Mouse (Mus musculus): ENCODE results near the gene Dgcr2. TPM values are rescaled to one million over a fixed set of nuclear protein-coding genes. Genes with fewer than 3 reads are reported as not detected.

Gene Dgcr2
- polyA plus RNA-seq, 1 experiment from 2014 or later, result 110 TPM

- peaks cover 29% of the 10 kb centered on the region for H3K36me3 ChIP-seq (ENCODE audit: control insufficient read depth, insufficient read depth)
Observed at GRCm38 (mm10) chr16:17858592-17858991, 39.8 kb downstream of the Dgcr2 start.

DNA sequence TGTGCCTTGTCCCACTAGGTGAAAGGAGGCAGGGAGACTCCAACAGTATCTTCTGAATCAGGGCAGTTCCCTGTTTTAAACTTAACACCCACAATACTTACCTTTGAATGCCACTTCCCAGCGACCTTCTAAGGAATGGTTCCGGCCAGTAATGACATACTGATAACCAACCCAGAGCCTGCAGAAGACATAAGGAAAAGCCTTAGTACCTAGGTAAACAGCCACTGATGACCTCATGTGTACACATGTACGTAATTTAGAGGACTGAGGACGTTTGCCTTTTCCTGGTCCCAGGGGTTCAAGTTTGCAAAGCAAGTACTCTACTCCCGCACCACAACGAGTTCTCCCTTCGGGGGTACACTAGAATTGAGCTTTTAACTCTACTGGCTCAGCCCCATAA lies 41.2 kb downstream of the Dgcr2 start:
- no peak overlapping the region for H3K4me2 ChIP-seq (ENCODE audit: low read length)
- no peaks in the 10 kb centered on the region for H3K27me3 ChIP-seq (replicated peaks; ENCODE audit: control insufficient read depth, insufficient read depth, low read length)
- H3K27ac ChIP-seq (ENCODE audit: low read length), result no peak overlapping the region
- H3K4me1 ChIP-seq (replicated peaks; ENCODE audit: control insufficient read depth, insufficient read depth, low read length), result no peaks in the 10 kb centered on the region
- no peaks in the 10 kb centered on the region for H3K9me3 ChIP-seq (ENCODE audit: control insufficient read depth, low read length)
- H3K9ac ChIP-seq (replicated peaks; ENCODE audit: low read depth, low read length), result no peak overlapping the region
- ATAC-seq, result no peak
- 93% methylated on average over 7 of the region's 7 CpGs for WGBS
- no peak overlapping the region for H3K4me3 ChIP-seq (replicated peaks; ENCODE audit: low read length)
- H3K36me3 ChIP-seq (ENCODE audit: control insufficient read depth, insufficient read depth), result peaks cover 32% of the 10 kb centered on the region

More at GRCm38 (mm10) chr16:17858592-17858991, 39.8 kb downstream of the Dgcr2 start:
- Histone ChIP-seq H3K27ac (ENCODE audit: low read length) (no peak overlapping the region), H3K4me3 (replicated peaks; ENCODE audit: low read length) (no peak overlapping the region), H3K4me2 (ENCODE audit: low read length) (no peak overlapping the region), H3K4me1 (replicated peaks; ENCODE audit: control insufficient read depth, insufficient read depth, low read length) (no peaks in the 10 kb centered on the region), H3K9ac (replicated peaks; ENCODE audit: low read depth, low read length) (no peak overlapping the region), H3K27me3 (replicated peaks; ENCODE audit: control insufficient read depth, insufficient read depth, low read length) (no peaks in the 10 kb centered on the region), H3K9me3 (ENCODE audit: control insufficient read depth, low read length) (no peaks in the 10 kb centered on the region)
- peak; percentile 49; the same call in 1 of the 2 replicates for ATAC-seq

DNA sequence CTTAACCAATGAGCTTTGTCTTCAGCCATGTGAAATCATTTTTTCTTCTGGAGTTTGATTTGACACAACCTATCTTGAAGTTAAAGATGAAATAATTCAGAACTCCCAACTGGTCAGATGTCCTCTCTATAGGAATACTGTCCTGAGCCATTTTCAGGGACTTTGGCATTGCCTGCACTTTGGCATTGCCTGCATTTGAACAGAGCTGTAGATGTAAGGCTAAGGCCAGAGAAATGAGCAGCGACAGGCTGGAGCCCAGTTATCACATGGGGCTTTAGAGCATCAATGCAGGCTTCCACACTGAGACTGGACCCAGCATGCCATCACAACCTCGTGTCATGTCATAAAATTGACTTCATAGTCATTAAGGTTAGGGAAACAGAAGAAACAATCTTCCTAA lies 45.1 kb downstream of the Dgcr2 start:
- no peak overlapping the region for H3K9ac ChIP-seq (replicated peaks; ENCODE audit: low read depth, low read length)
- H3K4me3 ChIP-seq (replicated peaks; ENCODE audit: low read length), result no peak overlapping the region
- no peaks in the 10 kb centered on the region for H3K27me3 ChIP-seq (replicated peaks; ENCODE audit: control insufficient read depth, insufficient read depth, low read length)
- no peaks in the 10 kb centered on the region for H3K9me3 ChIP-seq (ENCODE audit: control insufficient read depth, low read length)
- no peak for ATAC-seq
- H3K4me2 ChIP-seq (ENCODE audit: low read length), result no peak overlapping the region
- H3K36me3 ChIP-seq (ENCODE audit: control insufficient read depth, insufficient read depth), result peaks cover 34% of the 10 kb centered on the region
- no peak overlapping the region for H3K27ac ChIP-seq (ENCODE audit: low read length)
- H3K4me1 ChIP-seq (replicated peaks; ENCODE audit: control insufficient read depth, insufficient read depth, low read length), result no peaks in the 10 kb centered on the region
- 87% methylated on average over 2 of the region's 2 CpGs for WGBS

DNA sequence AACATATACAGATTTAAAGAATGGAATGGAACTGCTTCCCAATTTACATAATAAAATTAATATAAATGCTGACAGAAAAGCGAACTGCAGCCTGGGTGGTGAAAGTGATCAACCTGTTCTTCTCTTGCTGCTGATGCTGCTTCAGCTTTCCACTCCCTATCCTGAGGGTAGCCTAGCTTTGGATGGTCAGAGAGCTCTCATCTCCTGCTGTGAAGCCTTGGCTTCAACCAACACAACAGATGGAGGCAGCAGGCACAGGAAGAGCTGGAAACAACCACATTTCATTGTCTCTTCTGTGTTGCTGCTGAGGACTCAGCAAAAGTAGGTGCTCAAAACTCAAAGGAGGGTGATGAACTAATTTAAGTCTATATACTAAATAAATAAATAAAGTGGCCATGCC lies 46.5 kb downstream of the Dgcr2 start:
- ATAC-seq, result no peak
- 100% methylated on average over 1 of the region's 1 CpGs for WGBS
- Histone ChIP-seq H3K27ac (ENCODE audit: low read length) (no peak overlapping the region), H3K4me2 (ENCODE audit: low read length) (no peak overlapping the region), H3K27me3 (replicated peaks; ENCODE audit: control insufficient read depth, insufficient read depth, low read length) (no peaks in the 10 kb centered on the region), H3K9ac (replicated peaks; ENCODE audit: low read depth, low read length) (no peak overlapping the region), H3K4me1 (replicated peaks; ENCODE audit: control insufficient read depth, insufficient read depth, low read length) (no peaks in the 10 kb centered on the region), H3K36me3 (ENCODE audit: control insufficient read depth, insufficient read depth) (peaks cover 26% of the 10 kb centered on the region), H3K9me3 (ENCODE audit: control insufficient read depth, low read length) (no peaks in the 10 kb centered on the region), H3K4me3 (replicated peaks; ENCODE audit: low read length) (no peak overlapping the region)

DNA sequence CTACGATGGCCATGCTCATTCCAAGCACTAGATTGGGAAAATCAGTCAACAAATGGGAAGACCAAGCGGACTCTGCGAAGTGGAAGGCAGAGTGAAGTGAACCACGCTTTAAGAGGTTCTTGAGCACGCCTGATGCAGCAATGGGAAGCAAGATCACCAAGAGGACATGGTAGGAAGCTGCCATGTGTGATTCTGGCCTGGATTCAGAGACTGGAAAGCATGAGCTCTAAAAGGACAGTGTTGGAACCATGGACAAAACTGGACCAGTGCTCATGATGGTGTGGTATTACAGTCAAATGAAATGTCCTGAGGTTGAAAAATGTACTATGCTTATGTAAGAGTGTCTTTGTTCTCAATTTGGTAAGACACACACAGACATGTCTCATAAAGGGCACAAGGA lies 47.0 kb downstream of the Dgcr2 start:
- no peak overlapping the region for H3K9ac ChIP-seq (replicated peaks; ENCODE audit: low read depth, low read length)
- H3K36me3 ChIP-seq (ENCODE audit: control insufficient read depth, insufficient read depth), result peaks cover 27% of the 10 kb centered on the region
- no peak overlapping the region for H3K4me2 ChIP-seq (ENCODE audit: low read length)
- no peaks in the 10 kb centered on the region for H3K27me3 ChIP-seq (replicated peaks; ENCODE audit: control insufficient read depth, insufficient read depth, low read length)
- no peak overlapping the region for H3K27ac ChIP-seq (ENCODE audit: low read length)
- 93% methylated on average over 5 of the region's 5 CpGs for WGBS
- H3K9me3 ChIP-seq (ENCODE audit: control insufficient read depth, low read length), result no peaks in the 10 kb centered on the region
- H3K4me3 ChIP-seq (replicated peaks; ENCODE audit: low read length), result no peak overlapping the region
- H3K4me1 ChIP-seq (replicated peaks; ENCODE audit: control insufficient read depth, insufficient read depth, low read length), result no peaks in the 10 kb centered on the region
- no peak for ATAC-seq

GRCm38 (mm10) chr16:17849486-17849885 lies 48.9 kb downstream of the Dgcr2 start:
- Histone ChIP-seq H3K4me1 (replicated peaks; ENCODE audit: control insufficient read depth, insufficient read depth, low read length) (no peaks in the 10 kb centered on the region), H3K36me3 (ENCODE audit: control insufficient read depth, insufficient read depth) (peaks cover 31% of the 10 kb centered on the region), H3K27me3 (replicated peaks; ENCODE audit: control insufficient read depth, insufficient read depth, low read length) (no peaks in the 10 kb centered on the region), H3K9me3 (ENCODE audit: control insufficient read depth, low read length) (no peaks in the 10 kb centered on the region), H3K4me2 (ENCODE audit: low read length) (no peak overlapping the region), H3K9ac (replicated peaks; ENCODE audit: low read depth, low read length) (no peak overlapping the region), H3K27ac (ENCODE audit: low read length) (no peak overlapping the region), H3K4me3 (replicated peaks; ENCODE audit: low read length) (no peak overlapping the region)
- no peak for ATAC-seq
- 86% methylated on average over 6 of the region's 6 CpGs for WGBS

- peak; percentile 75 for ATAC-seq
- H3K9me3 ChIP-seq (ENCODE audit: control insufficient read depth, low read length), result no peaks in the 10 kb centered on the region
- H3K27me3 ChIP-seq (replicated peaks; ENCODE audit: control insufficient read depth, insufficient read depth, low read length), result no peaks in the 10 kb centered on the region
- 31% methylated on average over 1 of the region's 1 CpGs for WGBS
- no peak overlapping the region for H3K4me3 ChIP-seq (replicated peaks; ENCODE audit: low read length)
- no peak overlapping the region for H3K4me2 ChIP-seq (ENCODE audit: low read length)
- peak overlapping the region; percentile 56 for H3K27ac ChIP-seq (ENCODE audit: low read length)
- H3K36me3 ChIP-seq (ENCODE audit: control insufficient read depth, insufficient read depth), result peaks cover 29% of the 10 kb centered on the region
- H3K9ac ChIP-seq (replicated peaks; ENCODE audit: low read depth, low read length), result no peak overlapping the region
- no peaks in the 10 kb centered on the region for H3K4me1 ChIP-seq (replicated peaks; ENCODE audit: control insufficient read depth, insufficient read depth, low read length)
Observed at GRCm38 (mm10) chr16:17848928-17849327, 49.4 kb downstream of the Dgcr2 start.

- 0 out of 2 replicates have a peak, but pooled peaks have one; percentile 19 for ATAC-seq
- WGBS, result 94% methylated on average over 6 of the region's 6 CpGs
Observed at GRCm38 (mm10) chr16:17848431-17848830, 49.9 kb downstream of the Dgcr2 start.

GRCm38 (mm10) chr16:17843701-17844365 lies 54.5 kb downstream of the Dgcr2 start:
- peaks cover 37% of the 10 kb centered on the region for H3K36me3 ChIP-seq (ENCODE audit: control insufficient read depth, insufficient read depth)
- no peak overlapping the region for H3K4me2 ChIP-seq (ENCODE audit: low read length)
- H3K27ac ChIP-seq (ENCODE audit: low read length), result no peak overlapping the region
- ATAC-seq, result no peak
- no peaks in the 10 kb centered on the region for H3K27me3 ChIP-seq (replicated peaks; ENCODE audit: control insufficient read depth, insufficient read depth, low read length)
- H3K4me3 ChIP-seq (replicated peaks; ENCODE audit: low read length), result no peak overlapping the region
- H3K9me3 ChIP-seq (ENCODE audit: control insufficient read depth, low read length), result no peaks in the 10 kb centered on the region
- H3K4me1 ChIP-seq (replicated peaks; ENCODE audit: control insufficient read depth, insufficient read depth, low read length), result no peaks in the 10 kb centered on the region
- no peak overlapping the region for H3K9ac ChIP-seq (replicated peaks; ENCODE audit: low read depth, low read length)
- WGBS, result 89% methylated on average over 10 of the region's 10 CpGs

More at GRCm38 (mm10) chr16:17848431-17848830, 49.9 kb downstream of the Dgcr2 start:
- no peaks in the 10 kb centered on the region for H3K4me1 ChIP-seq (replicated peaks; ENCODE audit: control insufficient read depth, insufficient read depth, low read length)
- H3K9me3 ChIP-seq (ENCODE audit: control insufficient read depth, low read length), result no peaks in the 10 kb centered on the region
- H3K36me3 ChIP-seq (ENCODE audit: control insufficient read depth, insufficient read depth), result peaks cover 32% of the 10 kb centered on the region
- peak overlapping the region; percentile 56 for H3K27ac ChIP-seq (ENCODE audit: low read length)
- no peak overlapping the region for H3K4me2 ChIP-seq (ENCODE audit: low read length)
- H3K4me3 ChIP-seq (replicated peaks; ENCODE audit: low read length), result no peak overlapping the region
- H3K9ac ChIP-seq (replicated peaks; ENCODE audit: low read depth, low read length), result no peak overlapping the region
- no peaks in the 10 kb centered on the region for H3K27me3 ChIP-seq (replicated peaks; ENCODE audit: control insufficient read depth, insufficient read depth, low read length)

DNA sequence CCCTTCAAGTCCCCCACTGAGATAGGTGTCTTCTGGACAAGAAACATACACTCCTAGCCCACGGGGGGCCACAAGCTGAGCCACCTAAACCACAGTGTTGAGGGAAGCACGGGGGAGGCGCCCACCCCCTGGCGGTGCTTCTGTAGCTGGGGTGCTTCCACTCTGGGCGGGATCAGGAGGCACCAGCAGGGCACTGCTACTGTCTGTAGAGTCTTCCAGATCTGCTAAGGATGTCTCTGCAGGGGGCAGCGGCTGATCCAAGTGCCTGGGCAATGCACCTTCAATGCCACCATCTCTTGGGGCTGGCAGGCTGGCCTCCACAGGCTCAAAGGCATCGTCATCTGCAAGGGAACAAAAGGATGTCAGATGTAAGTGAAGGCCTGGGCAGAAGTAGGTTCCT lies 55.9 kb downstream of the Dgcr2 start:
- Histone ChIP-seq H3K27me3 (replicated peaks; ENCODE audit: control insufficient read depth, insufficient read depth, low read length) (no peaks in the 10 kb centered on the region), H3K36me3 (ENCODE audit: control insufficient read depth, insufficient read depth) (peaks cover 37% of the 10 kb centered on the region), H3K4me2 (ENCODE audit: low read length) (no peak overlapping the region), H3K9ac (replicated peaks; ENCODE audit: low read depth, low read length) (no peak overlapping the region), H3K27ac (ENCODE audit: low read length) (no peak overlapping the region), H3K9me3 (ENCODE audit: control insufficient read depth, low read length) (no peaks in the 10 kb centered on the region), H3K4me3 (replicated peaks; ENCODE audit: low read length) (no peak overlapping the region), H3K4me1 (replicated peaks; ENCODE audit: control insufficient read depth, insufficient read depth, low read length) (no peaks in the 10 kb centered on the region)
- 95% methylated on average over 7 of the region's 7 CpGs for WGBS
- no peak for ATAC-seq
